Mouse (Mus musculus): ENCODE measurements around the gene Edn3.

The Edn3 gene

DNA sequence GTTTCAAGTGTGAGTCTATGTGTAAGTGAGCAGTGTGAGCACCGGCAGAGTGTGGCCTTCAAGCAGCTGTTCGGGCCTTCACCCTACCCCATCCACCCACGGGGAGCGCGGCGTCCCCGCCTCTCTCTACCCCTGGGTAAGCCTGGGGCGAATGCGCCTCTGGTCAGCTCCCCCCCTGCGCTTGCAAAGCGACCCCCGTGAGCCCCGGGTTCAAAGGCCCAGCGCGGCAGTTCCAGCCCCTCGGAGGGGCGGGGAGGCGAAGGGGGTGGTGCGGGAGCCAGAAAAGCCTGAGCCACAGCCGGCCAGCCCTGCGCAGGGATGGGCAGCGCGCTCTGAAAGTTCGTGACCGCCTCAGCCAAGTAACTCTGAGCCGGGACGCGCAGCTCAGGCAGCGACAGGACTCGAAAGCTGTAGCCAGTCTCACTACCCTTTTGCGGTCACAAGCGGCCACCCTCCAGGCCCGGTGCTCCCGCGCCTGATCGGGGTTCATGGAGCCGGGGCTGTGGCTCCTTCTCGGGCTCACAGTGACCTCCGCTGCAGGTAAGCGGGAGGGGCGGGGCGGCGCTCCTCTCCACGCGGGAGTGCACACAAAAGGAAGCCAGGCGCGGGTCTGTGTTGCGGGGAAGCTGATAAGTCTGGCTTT is at the start of gene Edn3:
Gene Edn3, plus strand, starts transcription at position 141 of the 643 bp plus-strand sequence.
- no peak for DNase-seq (ENCODE audit: extremely low read depth, low read depth)

DNA sequence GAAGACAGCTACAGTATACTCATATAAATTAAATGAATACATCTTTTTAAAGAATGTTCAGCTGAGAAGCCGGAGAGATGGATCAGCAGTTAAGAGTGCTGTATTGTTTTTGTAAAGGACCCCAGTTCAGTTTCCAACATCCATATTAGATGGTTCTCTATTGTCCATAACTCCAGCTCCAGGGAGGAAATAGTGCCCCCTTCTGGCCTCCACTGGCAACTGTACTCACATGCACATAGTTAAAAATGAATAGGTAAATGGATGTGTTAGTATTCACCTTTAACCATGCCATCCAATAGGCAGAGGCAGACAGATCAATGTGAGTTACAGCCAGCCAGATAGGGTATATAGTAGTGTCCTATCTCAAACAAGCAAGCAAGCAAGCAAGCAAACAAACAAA is 48.4 kb upstream of the Edn3 start:
- no peak for DNase-seq (ENCODE audit: extremely low read depth, low read depth)

GRCm38 (mm10) chr2:174715938-174716337 is 44.5 kb upstream of the Edn3 start:
- DNase-seq (ENCODE audit: extremely low read depth, low read depth) = no peak

- DNase-seq (ENCODE audit: extremely low read depth, low read depth) = no peak
These were observed 42.6 kb upstream of the Edn3 start for GRCm38 (mm10) chr2:174717857-174718256.

DNA sequence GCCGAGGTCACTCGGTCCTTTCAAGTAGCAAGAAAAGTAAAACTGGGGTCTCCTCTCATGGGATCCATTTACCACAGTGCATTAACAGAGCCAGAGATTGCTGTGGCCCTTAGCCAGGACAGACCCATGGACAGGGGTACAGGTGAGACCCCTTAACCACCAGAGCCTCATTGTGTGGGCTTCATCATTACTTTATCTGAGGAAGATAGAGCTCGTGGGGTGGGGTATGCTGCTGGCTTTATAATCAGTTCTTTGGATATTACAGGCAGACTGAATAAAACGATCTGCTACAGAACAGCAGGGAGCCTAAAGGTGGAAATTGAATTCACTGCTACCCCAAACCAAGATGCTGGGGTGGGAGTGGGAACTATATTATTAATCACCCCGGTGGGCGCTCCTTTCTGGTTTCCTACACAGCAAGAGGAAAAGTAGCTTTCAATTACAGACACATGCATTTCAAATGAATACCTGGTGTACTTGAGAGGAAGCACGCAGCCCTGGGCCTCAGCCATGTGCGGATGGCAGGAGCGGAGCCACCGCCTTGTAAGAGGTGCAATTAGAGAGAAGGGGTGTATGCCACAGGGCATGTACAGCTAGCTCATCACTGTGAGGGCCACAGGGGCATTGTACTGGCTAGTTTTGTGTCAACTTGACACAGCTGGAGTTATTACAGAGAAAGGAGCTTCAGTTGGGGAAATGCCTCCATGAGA is 33.1 kb upstream of the Edn3 start:
- no peak for DNase-seq (ENCODE audit: extremely low read depth, low read depth)

- no peak for DNase-seq (ENCODE audit: extremely low read depth, low read depth)
These were observed 28.5 kb upstream of the Edn3 start for GRCm38 (mm10) chr2:174731939-174732338.

- DNase-seq (ENCODE audit: extremely low read depth, low read depth) = no peak
These were observed 25.1 kb upstream of the Edn3 start for GRCm38 (mm10) chr2:174735270-174735669.

- no peak for DNase-seq (ENCODE audit: extremely low read depth, low read depth)
These were observed 13.2 kb upstream of the Edn3 start for GRCm38 (mm10) chr2:174747182-174747581.

GRCm38 (mm10) chr2:174748381-174748780 is 12.0 kb upstream of the Edn3 start:
- DNase-seq (ENCODE audit: extremely low read depth, low read depth) = no peak

DNA sequence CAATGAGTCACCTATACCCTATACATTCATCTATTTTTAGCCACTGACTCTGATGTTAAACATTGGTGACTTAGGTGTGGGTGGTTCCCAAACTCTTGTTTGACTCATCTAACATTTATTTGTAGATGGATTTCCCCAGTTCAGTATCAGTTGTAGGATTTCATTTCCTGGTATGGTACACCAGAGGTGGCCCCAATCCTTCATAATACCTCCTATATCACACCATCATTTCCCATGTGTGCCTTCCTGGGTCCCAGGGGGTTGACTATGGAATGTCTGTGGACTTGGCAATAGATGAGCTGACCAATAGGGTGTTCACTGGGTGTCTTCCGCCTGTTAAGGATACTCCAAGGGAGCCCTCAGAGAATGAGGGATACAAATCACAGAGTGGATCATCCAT is 7.2 kb upstream of the Edn3 start:
- DNase-seq (ENCODE audit: extremely low read depth, low read depth) = no peak

GRCm38 (mm10) chr2:174754231-174754630 is 6.2 kb upstream of the Edn3 start:
- no peak for DNase-seq (ENCODE audit: extremely low read depth, low read depth)

GRCm38 (mm10) chr2:174759189-174759588 is 1.2 kb upstream of the Edn3 start:
- no peak for DNase-seq (ENCODE audit: extremely low read depth, low read depth)

DNA sequence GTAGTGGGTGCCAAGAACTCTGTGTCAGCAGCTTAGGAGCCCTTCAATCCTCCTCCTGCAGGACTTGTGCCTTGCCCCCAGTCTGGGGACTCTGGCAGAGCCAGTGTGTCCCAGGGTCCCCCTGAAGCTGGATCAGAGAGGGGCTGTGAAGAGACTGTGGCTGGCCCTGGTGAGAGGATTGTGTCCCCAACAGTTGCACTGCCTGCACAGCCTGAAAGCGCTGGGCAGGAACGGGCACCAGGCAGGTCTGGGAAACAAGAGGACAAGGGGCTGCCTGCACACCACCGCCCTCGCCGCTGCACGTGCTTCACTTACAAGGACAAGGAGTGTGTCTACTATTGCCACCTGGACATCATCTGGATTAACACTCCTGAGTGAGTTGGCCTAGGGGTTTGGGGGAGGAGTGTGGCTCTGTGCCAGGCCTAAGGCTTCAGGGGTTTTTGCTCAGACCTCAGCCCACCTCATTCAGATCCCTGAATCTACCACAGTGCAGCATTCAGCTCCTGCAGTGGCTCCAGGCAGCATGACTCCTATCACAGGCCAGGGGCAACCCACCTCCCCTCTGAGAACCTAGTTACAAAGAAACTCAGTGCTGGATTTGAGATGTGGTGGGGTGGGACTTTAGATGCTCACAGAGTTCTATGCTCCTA is 1.2 kb downstream of the Edn3 start:
- no peak for DNase-seq (ENCODE audit: extremely low read depth, low read depth)

- no peak for DNase-seq (ENCODE audit: extremely low read depth, low read depth)
These were observed 1.9 kb downstream of the Edn3 start for GRCm38 (mm10) chr2:174762310-174762709.

DNA sequence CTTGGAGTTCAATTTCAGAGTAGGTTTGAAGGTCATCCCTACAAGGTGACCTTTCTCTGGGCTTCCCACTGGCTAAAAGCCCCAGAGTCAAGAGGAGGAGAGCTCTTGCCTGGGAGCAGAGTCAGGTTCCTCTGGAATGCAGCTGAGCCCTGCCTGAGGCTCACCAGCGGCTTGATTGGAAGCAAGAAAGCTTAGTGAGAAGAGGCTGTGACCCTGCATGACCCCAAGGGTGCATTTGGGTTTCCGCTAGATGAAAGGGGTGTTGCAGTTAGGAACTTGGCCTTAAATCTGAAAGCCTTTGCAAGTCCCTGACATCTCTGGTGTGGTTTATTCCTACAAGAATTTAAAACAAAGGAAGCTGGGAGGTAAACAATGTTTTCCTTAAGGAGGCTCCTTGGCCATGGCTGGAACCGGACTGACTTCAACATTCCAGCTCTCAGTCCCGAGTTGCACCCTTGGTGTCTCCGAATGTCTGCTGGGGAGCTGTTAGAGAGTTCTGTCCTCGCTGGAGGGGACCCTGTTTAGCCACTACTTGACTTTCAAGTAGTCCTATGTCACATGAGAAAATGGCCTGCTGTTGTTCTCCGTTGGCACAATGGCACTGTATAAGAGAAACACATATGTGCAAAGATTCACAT is 8.6 kb downstream of the Edn3 start:
- no peak for DNase-seq (ENCODE audit: extremely low read depth, low read depth)

GRCm38 (mm10) chr2:174774177-174775111 is 14.0 kb downstream of the Edn3 start:
- DNase-seq (ENCODE audit: extremely low read depth, low read depth) = no peak

DNA sequence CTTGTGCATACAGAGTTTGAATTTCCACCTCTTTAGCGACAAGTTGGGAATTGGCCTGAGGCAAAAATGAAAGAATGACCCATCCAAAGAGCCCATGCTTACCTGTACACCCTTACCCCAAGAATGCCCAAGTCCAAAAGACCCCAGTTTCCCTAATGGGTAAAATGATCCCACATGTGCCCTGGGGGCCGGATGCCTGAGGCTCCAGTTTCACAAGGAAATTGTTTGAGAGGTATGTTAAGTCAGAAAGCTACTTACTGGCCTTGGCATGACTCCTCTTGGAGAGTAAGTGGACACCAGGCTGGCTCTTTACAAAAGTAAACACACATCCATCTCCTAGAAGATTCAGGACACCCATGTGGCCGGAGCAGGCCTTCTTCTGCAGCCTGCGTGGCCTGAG is 21.6 kb downstream of the Edn3 start:
- DNase-seq (ENCODE audit: extremely low read depth, low read depth) = no peak

GRCm38 (mm10) chr2:174782880-174783279 is 22.5 kb downstream of the Edn3 start:
- no peak for DNase-seq (ENCODE audit: extremely low read depth, low read depth)

DNA sequence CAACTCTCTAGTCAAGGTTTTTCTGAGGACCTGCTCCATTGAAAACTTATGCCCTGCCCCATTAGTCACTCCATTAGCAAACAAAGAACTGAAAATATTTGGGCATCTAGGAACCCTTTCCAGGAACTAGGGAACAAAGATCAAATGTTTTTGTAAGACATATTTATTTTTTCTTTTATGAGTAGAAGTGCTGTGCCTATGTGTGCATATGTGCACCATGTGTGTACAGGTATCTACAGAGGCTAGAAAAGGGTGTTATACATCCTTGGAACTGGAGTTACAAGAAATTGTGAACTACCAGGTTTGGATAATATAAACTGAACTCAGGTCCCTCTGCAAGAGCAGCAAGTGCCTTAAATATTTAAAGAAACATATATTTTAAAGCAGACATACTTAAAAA is 28.4 kb downstream of the Edn3 start:
- DNase-seq (ENCODE audit: extremely low read depth, low read depth) = no peak

GRCm38 (mm10) chr2:174792436-174793125 is 32.2 kb downstream of the Edn3 start:
- DNase-seq (ENCODE audit: extremely low read depth, low read depth) = no peak
